In the genomic region with DNA sequence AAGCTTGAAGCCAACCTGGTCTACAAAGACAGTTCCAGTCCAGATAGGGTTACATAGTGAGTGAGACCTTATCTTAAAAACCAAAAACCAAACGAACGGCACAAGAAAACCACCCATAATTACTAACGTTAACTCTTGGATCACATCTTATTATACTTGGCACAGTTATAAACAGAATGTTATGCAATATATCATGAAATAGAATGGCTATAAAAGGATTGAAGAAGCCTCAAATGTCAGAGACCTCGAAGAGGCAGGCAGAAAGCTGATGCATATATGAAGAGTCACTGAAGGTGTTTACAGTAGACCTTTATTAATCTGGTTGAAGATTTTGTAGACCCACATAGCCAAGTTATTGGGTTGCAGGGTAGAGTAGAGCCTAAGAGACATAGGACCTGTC, we compare ENCODE assay signal across 22 mouse cellular contexts. TPM values are rescaled to one million over a fixed set of nuclear protein-coding genes. Genes with fewer than 3 reads are reported as not detected.
"Had no signal": no experiment of that assay in that cellular context is flagged by ENCODE, and none has a peak within 500 bp of the region (broad histone marks: within the 10 kb centered on the region; RNA-seq: fewer than 3 reads in every experiment).

No protein-coding gene starts in this region.

- DNase-seq: liver, postnatal 0 days; lung, adult 2 months; lung, postnatal 14 days; lung, postnatal 36 days; retina, postnatal 1 day; right cerebral cortex, adult 18-20 months; right cerebral cortex, postnatal 25 days; right cerebral cortex, postnatal 4 days; spleen, adult 18-20 months; thymus, adult 18-20 months; thymus, postnatal 14 days; thymus, postnatal 36 days had no signal

- ATAC-seq: liver, postnatal 0 days; lung, postnatal 0 days; midbrain, embryonic 15.5 days had no signal

- H3K9me3 ChIP-seq: lung, embryonic 15.5 days; midbrain, embryonic 12.5 days; midbrain, embryonic 15.5 days; neural tube, embryonic 13.5 days; neural tube, embryonic 15.5 days had no signal

- H3K27ac ChIP-seq: lung, embryonic 15.5 days; macrophage; midbrain, embryonic 12.5 days; midbrain, embryonic 15.5 days; neural tube, embryonic 13.5 days; neural tube, embryonic 15.5 days had no signal

- H3K4me2 ChIP-seq: lung, embryonic 15.5 days; midbrain, embryonic 12.5 days; midbrain, embryonic 15.5 days; neural tube, embryonic 13.5 days; neural tube, embryonic 15.5 days had no signal

- H3K36me3 ChIP-seq: lung, embryonic 15.5 days; midbrain, embryonic 12.5 days; midbrain, embryonic 15.5 days; neural tube, embryonic 13.5 days; neural tube, embryonic 15.5 days had no signal

- H3K27me3 ChIP-seq: lung, embryonic 15.5 days; megakaryocyte, embryonic 14.5 days; midbrain, embryonic 12.5 days; midbrain, embryonic 15.5 days; neural tube, embryonic 13.5 days; neural tube, embryonic 15.5 days had no signal

- H3K4me3 ChIP-seq: lung, embryonic 15.5 days; megakaryocyte, embryonic 14.5 days; midbrain, embryonic 12.5 days; midbrain, embryonic 15.5 days; neural tube, embryonic 13.5 days; neural tube, embryonic 15.5 days had no signal

- H3K9ac ChIP-seq: liver, postnatal 0 days; lung, embryonic 15.5 days; midbrain, embryonic 12.5 days; midbrain, embryonic 15.5 days; neural tube, embryonic 13.5 days; neural tube, embryonic 15.5 days had no signal

- H3K4me1 ChIP-seq: lung, embryonic 15.5 days; megakaryocyte, embryonic 14.5 days; midbrain, embryonic 12.5 days; midbrain, embryonic 15.5 days; neural tube, embryonic 13.5 days; neural tube, embryonic 15.5 days had no signal

RNA-seq across cellular contexts. Expression of a gene that starts 3.8 kb away (rescaled TPM):
- total RNA-seq: megakaryocyte progenitor cell, adult 5-6 weeks; monocyte, adult 5-6 weeks had no signal
- polyA plus RNA-seq: macrophage had no signal
